Mouse (Mus musculus): Measurements from ENCODE around the gene Gipc3.

GRCm38 (mm10) chr10:81327959-81328358 lies 15.1 kb downstream of the Gipc3 start:
- TF ChIP-seq CTCF (IDR thresholded peaks at IDR 0.05; ENCODE audit: control insufficient read depth, insufficient read depth, insufficient read length) (no peak), MYOD1 (IDR thresholded peaks at IDR 0.05; ENCODE audit: control insufficient read depth, insufficient read length, low read depth) (no peak), MAX (IDR thresholded peaks at IDR 0.05) (no peak), CEBPB (IDR thresholded peaks at IDR 0.05; ENCODE audit: low read depth) (no peak), USF1 (IDR thresholded peaks at IDR 0.05; ENCODE audit: low read depth) (no peak), MYOG (IDR thresholded peaks at IDR 0.05; ENCODE audit: control insufficient read depth, extremely low read depth, insufficient read length) (no peak)

All from C2C12 (cell line).